Mouse (Mus musculus) olfactory bulb, adult 2 months (tissue): ENCODE results near the gene Cd84.

Experiments
- CTCF ChIP-seq: fragments of 200-500 bp; IDR thresholded peaks from 2 replicates; pipeline ENCODE4 v1.5.1; 2012; ENCODE audit warnings: low read depth, mild to moderate bottlenecking, low read length, moderate library complexity; ENCODE audit not compliant: insufficient read depth
- POLR2A ChIP-seq: fragments of 200-500 bp; IDR thresholded peaks from 2 replicates; pipeline ENCODE4 v1.6.1; 2012; ENCODE audit warnings: mild to moderate bottlenecking, low read depth, low read length, moderate library complexity; ENCODE audit not compliant: insufficient read depth

GRCm38 (mm10) chr1:171917305-171918039 lies 78.0 kb downstream of the Cd84 start, which contains the start of gene Slamf6:
- TF ChIP-seq CTCF (no peak), POLR2A (no peak)
